Mouse (Mus musculus) c-Kit-positive CD71-positive TER-119-negative erythroid progenitor cells, embryonic 14.5 days (primary cell): ENCODE results near the gene Nfatc2ip.
"Not testable (repeated sequence)": the region's sequence is repeated elsewhere in the genome, so short reads cannot be mapped to it uniquely, and the experiment has no call there.

Source experiments
- DNase-seq: peaks from one replicate; pipeline ENCODE4 v3.0.0-alpha.2; 2013; ENCODE audit warnings: low read depth

Gene Nfatc2ip

GRCm38 (mm10) chr7:126408686-126409085 is 12.1 kb upstream of the Nfatc2ip start:
- no peak for DNase-seq

GRCm38 (mm10) chr7:126402518-126402917 is 6.0 kb upstream of the Nfatc2ip start:
- DNase-seq: not testable (repeated sequence)

- peak; percentile 83 for DNase-seq
Measured at GRCm38 (mm10) chr7:126399548-126399947, 3.0 kb upstream of the Nfatc2ip start.

- no peak for DNase-seq
Measured at GRCm38 (mm10) chr7:126397822-126398221, 1.3 kb upstream of the Nfatc2ip start.

- peak; percentile 51 for DNase-seq
Measured at GRCm38 (mm10) chr7:126397221-126397620, 684 bp upstream of the Nfatc2ip start.

- DNase-seq: not testable (repeated sequence)
Measured at GRCm38 (mm10) chr7:126392086-126392884, 4.3 kb downstream of the Nfatc2ip start.

- DNase-seq: no peak
Measured at GRCm38 (mm10) chr7:126388185-126388584, 8.4 kb downstream of the Nfatc2ip start.

- no peak for DNase-seq
Measured at GRCm38 (mm10) chr7:126383565-126383964, 13.0 kb downstream of the Nfatc2ip start.

GRCm38 (mm10) chr7:126377278-126378158 is 19.0 kb downstream of the Nfatc2ip start, which contains the start of gene Spns1:
Spns1 (minus strand) TSS chr7:126377450.
- DNase-seq: peak; percentile 95

GRCm38 (mm10) chr7:126376903-126377277 is 19.6 kb downstream of the Nfatc2ip start:
- DNase-seq: no peak

- no peak for DNase-seq
Measured at GRCm38 (mm10) chr7:126375012-126375411, 21.5 kb downstream of the Nfatc2ip start.

- no peak for DNase-seq
Measured at GRCm38 (mm10) chr7:126374526-126374925, 22.0 kb downstream of the Nfatc2ip start.

GRCm38 (mm10) chr7:126373007-126373406 is 23.5 kb downstream of the Nfatc2ip start:
- no peak for DNase-seq

- DNase-seq: no peak
Measured at GRCm38 (mm10) chr7:126369393-126369792, 27.1 kb downstream of the Nfatc2ip start, which contains the start of gene Lat. Lat (minus strand) TSS chr7:126369570.

GRCm38 (mm10) chr7:126368367-126368766 is 28.2 kb downstream of the Nfatc2ip start:
- no peak for DNase-seq

- DNase-seq: no peak
Measured at GRCm38 (mm10) chr7:126367636-126368035, 28.9 kb downstream of the Nfatc2ip start.

- no peak for DNase-seq
Measured at GRCm38 (mm10) chr7:126363038-126363437, 33.5 kb downstream of the Nfatc2ip start.

- DNase-seq: no peak
Measured at GRCm38 (mm10) chr7:126359049-126359448, 37.5 kb downstream of the Nfatc2ip start.

GRCm38 (mm10) chr7:126358413-126358812 is 38.1 kb downstream of the Nfatc2ip start:
- DNase-seq: no peak

- no peak for DNase-seq
Measured at GRCm38 (mm10) chr7:126357838-126358237, 38.7 kb downstream of the Nfatc2ip start.

GRCm38 (mm10) chr7:126356793-126357591 is 39.5 kb downstream of the Nfatc2ip start:
- peak; percentile 58 for DNase-seq
